Mouse (Mus musculus) urinary bladder, adult 18-20 months (tissue): Measurements from ENCODE around the gene Atl3.

Experiments used
- DNase-seq, 2 experiments: peaks; one replicate each; pipeline ENCODE4 v3.0.0; 2022; ENCODE audit warnings: low spot score in 2 of 2, mixed read lengths in 2 of 2

The Atl3 gene

GRCm38 (mm10) chr19:7498816-7499215, 5.0 kb downstream of the Atl3 start:
- DNase-seq = no peak

GRCm38 (mm10) chr19:7500701-7501100, 6.9 kb downstream of the Atl3 start:
- no peak for DNase-seq

GRCm38 (mm10) chr19:7502432-7502831, 8.6 kb downstream of the Atl3 start:
- no peak for DNase-seq

- DNase-seq = no peak
These were observed 12.5 kb downstream of the Atl3 start for GRCm38 (mm10) chr19:7506321-7506720.

GRCm38 (mm10) chr19:7508026-7508425, 14.2 kb downstream of the Atl3 start:
- DNase-seq = no peak

GRCm38 (mm10) chr19:7516437-7516836, 22.6 kb downstream of the Atl3 start:
- DNase-seq = no peak

GRCm38 (mm10) chr19:7521619-7522018, 27.8 kb downstream of the Atl3 start:
- no peak for DNase-seq

GRCm38 (mm10) chr19:7522856-7523255, 29.0 kb downstream of the Atl3 start:
- DNase-seq = no peak

GRCm38 (mm10) chr19:7523292-7523691, 29.5 kb downstream of the Atl3 start:
- no peak for DNase-seq

- no peak for DNase-seq
These were observed 29.9 kb downstream of the Atl3 start for GRCm38 (mm10) chr19:7523781-7524180.

GRCm38 (mm10) chr19:7524879-7525278, 31.0 kb downstream of the Atl3 start:
- DNase-seq = no peak

GRCm38 (mm10) chr19:7528639-7529428, 35.0 kb downstream of the Atl3 start:
- peak in 1 of 2 experiments; percentile 53 for DNase-seq

- no peak for DNase-seq
These were observed 38.1 kb downstream of the Atl3 start for GRCm38 (mm10) chr19:7531906-7532305.

- no peak for DNase-seq
These were observed 40.1 kb downstream of the Atl3 start for GRCm38 (mm10) chr19:7533891-7534290.

GRCm38 (mm10) chr19:7548924-7549323, 55.1 kb downstream of the Atl3 start:
- no peak for DNase-seq

GRCm38 (mm10) chr19:7551550-7552300, 57.9 kb downstream of the Atl3 start:
- no peak for DNase-seq

GRCm38 (mm10) chr19:7552301-7552673, 58.4 kb downstream of the Atl3 start:
- no peak for DNase-seq

GRCm38 (mm10) chr19:7553441-7553840, 59.6 kb downstream of the Atl3 start:
- DNase-seq = no peak

GRCm38 (mm10) chr19:7554881-7555280, 61.0 kb downstream of the Atl3 start:
- no peak for DNase-seq

- no peak for DNase-seq
These were observed 62.8 kb downstream of the Atl3 start for GRCm38 (mm10) chr19:7556641-7557040.

- DNase-seq = peak; percentile 72 to 74
These were observed 63.5 kb downstream of the Atl3 start, which contains the start of gene Pla2g16 for GRCm38 (mm10) chr19:7557328-7557822. Gene Pla2g16, plus strand, starts transcription at chr19:7557459.

GRCm38 (mm10) chr19:7557844-7558243, 64.0 kb downstream of the Atl3 start:
- no peak for DNase-seq

GRCm38 (mm10) chr19:7558675-7559074, 64.8 kb downstream of the Atl3 start:
- no peak for DNase-seq
